ENCODE assay signal across 34 mouse cellular contexts in the genomic region with DNA sequence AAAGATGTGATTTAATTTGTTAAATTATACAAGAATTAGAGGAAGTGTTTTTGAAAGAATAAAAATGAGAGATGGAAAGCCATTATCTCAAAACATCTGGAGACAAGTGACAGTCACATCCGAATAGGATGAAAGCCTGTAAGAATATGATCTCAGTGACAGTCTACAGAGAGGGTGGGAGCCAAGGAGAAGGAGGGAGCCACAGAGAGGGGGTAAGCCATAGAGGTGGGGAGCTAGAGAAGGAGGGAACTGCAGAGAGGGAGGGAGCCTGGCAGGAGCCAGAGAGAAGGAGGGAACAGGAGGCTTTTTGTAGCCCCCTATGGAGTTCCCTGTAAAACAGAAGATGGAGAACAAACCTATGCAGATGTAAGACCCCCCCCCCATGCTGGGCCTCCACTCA.
"Had no signal": no experiment of that assay in that cellular context is flagged by ENCODE, and none has a peak within 500 bp of the region (broad histone marks: within the 10 kb centered on the region; RNA-seq: fewer than 3 reads in every experiment).

No protein-coding gene starts in this region.

- H3K4me2 ChIP-seq: heart, embryonic 12.5 days; heart, embryonic 13.5 days; heart, embryonic 15.5 days; hindbrain, embryonic 12.5 days; hindbrain, embryonic 13.5 days; hindbrain, embryonic 14.5 days; hindbrain, embryonic 15.5 days; intestine, embryonic 15.5 days; kidney, embryonic 15.5 days had no signal

- H3K27ac ChIP-seq: heart, embryonic 13.5 days; heart, embryonic 15.5 days; hindbrain, embryonic 10.5 days; hindbrain, embryonic 12.5 days; hindbrain, embryonic 13.5 days; hindbrain, embryonic 14.5 days; hindbrain, embryonic 15.5 days; hindbrain, postnatal 0 days; intestine, embryonic 15.5 days; kidney, embryonic 15.5 days; kidney, postnatal 0 days; layer of hippocampus, adult 2 months; left cerebral cortex, adult 2 months had no signal

- H3K9ac ChIP-seq: heart, embryonic 12.5 days; heart, embryonic 13.5 days; heart, embryonic 15.5 days; hindbrain, embryonic 12.5 days; hindbrain, embryonic 13.5 days; hindbrain, embryonic 14.5 days; hindbrain, embryonic 15.5 days; intestine, embryonic 15.5 days; kidney, embryonic 15.5 days had no signal

- H3K4me1 ChIP-seq: heart, embryonic 12.5 days; heart, embryonic 13.5 days; heart, embryonic 15.5 days; hindbrain, embryonic 10.5 days; hindbrain, embryonic 12.5 days; hindbrain, embryonic 13.5 days; hindbrain, embryonic 15.5 days; intestine, embryonic 15.5 days; kidney, embryonic 15.5 days had no signal

- ATAC-seq: hindbrain, embryonic 16.5 days; hindbrain, postnatal 0 days; inflammation-experienced regulatory T-cells, adult 6 months; intestine, embryonic 15.5 days; intestine, embryonic 16.5 days; intestine, postnatal 0 days had no signal

- H3K36me3 ChIP-seq: heart, embryonic 12.5 days; heart, embryonic 13.5 days; heart, embryonic 15.5 days; hindbrain, embryonic 10.5 days; hindbrain, embryonic 12.5 days; hindbrain, embryonic 13.5 days; hindbrain, embryonic 15.5 days; intestine, embryonic 15.5 days; kidney, embryonic 15.5 days had no signal

- H3K27me3 ChIP-seq: heart, embryonic 12.5 days; heart, embryonic 13.5 days; heart, embryonic 15.5 days; hindbrain, embryonic 12.5 days; hindbrain, embryonic 13.5 days; hindbrain, embryonic 15.5 days; intestine, embryonic 15.5 days; kidney, embryonic 15.5 days had no signal

- H3K9me3 ChIP-seq: heart, embryonic 12.5 days; heart, embryonic 13.5 days; heart, embryonic 15.5 days; hindbrain, embryonic 10.5 days; hindbrain, embryonic 12.5 days; hindbrain, embryonic 13.5 days; hindbrain, embryonic 15.5 days; intestine, embryonic 15.5 days; kidney, embryonic 15.5 days had no signal

- H3K4me3 ChIP-seq: heart, embryonic 12.5 days; heart, embryonic 13.5 days; heart, embryonic 15.5 days; hindbrain, embryonic 10.5 days; hindbrain, embryonic 12.5 days; hindbrain, embryonic 13.5 days; hindbrain, embryonic 15.5 days; intestine, embryonic 15.5 days; kidney, embryonic 15.5 days; layer of hippocampus, adult 2 months; left cerebral cortex, adult 2 months had no signal

- DNase-seq: heart, postnatal 10 days; heart, postnatal 14 days; heart, postnatal 36 days; heart, postnatal 4 days; kidney, adult 11 months; kidney, adult 18-20 months; kidney, adult 2 months; kidney, adult 8-10 months; kidney, adult 9 months; kidney, postnatal 10 days; kidney, postnatal 14 days; kidney, postnatal 25 days; kidney, postnatal 36 days; kidney, postnatal 4 days; layer of hippocampus, adult 9-11 months; layer of hippocampus, postnatal 36 days had no signal
